Mouse (Mus musculus): ENCODE measurements around the gene Ccnb1.

DNA sequence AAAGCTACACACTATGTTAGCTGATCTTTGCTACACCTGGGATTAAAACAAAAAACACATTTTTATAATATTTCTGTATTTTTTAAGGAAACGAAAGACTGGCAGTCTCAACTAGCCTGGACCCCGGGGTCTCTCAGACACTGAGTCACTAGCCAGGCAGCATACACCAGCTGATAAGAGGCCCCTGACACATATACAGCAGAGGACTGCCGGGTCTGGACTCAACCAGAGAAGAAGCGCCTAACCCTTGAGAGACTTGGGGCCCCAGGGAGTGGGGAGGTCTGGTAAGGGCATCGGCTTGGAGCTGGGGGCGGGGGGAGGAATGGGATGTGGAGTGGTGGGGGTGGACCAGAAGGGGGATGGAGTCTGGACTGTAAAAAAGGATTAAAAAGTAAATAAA, 33.4 kb downstream of the Ccnb1 start:
- TF ChIP-seq CTCF (IDR thresholded peaks at IDR 0.05; ENCODE audit: control insufficient read depth, insufficient read depth, insufficient read length) (no peak), USF1 (IDR thresholded peaks at IDR 0.05; ENCODE audit: low read depth) (no peak), MAX (IDR thresholded peaks at IDR 0.05) (no peak)
